14 mouse cellular contexts compared by ENCODE assay signal in the genomic region with DNA sequence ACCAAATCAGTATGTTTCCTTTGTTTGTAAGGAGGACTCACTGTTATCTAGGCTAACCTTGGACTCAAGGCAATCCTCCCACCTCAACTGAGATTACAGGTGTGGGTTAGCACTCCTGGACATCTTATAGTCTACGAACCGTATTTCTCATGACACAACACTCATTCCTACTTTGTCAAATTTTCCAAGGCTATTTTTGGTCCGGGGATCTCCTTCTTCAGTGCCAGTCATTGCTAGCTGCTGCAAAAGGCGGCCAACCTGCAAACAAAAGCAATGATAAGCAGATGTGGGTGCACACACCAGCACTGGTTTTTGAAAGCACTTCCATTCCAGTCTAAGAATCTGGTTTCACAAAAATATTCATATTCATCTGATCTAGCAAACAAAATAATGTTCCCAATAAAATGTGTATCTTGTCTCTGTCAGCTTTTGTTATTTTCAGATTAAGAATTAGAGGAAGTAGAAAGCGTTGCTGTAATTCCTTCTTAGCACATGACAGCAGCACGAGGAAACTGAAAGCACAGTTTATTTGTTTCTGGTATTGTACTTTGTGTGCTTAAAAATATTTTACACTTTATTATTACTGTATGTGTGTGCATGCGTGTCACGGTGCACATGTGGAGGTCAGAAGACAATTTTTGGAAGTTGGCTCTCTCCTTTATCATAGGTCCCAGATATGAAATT.
"Had no signal": no experiment of that assay in that cellular context is flagged by ENCODE, and none has a peak within 500 bp of the region (broad histone marks: within the 10 kb centered on the region; RNA-seq: fewer than 3 reads in every experiment).

No protein-coding gene starts in this region.

- H3K4me2 ChIP-seq: kidney, embryonic 15.5 days; limb, embryonic 13.5 days; lung, embryonic 14.5 days; midbrain, embryonic 11.5 days; midbrain, embryonic 15.5 days; neural tube, embryonic 12.5 days had no signal

- H3K27ac ChIP-seq: kidney, embryonic 15.5 days; limb, embryonic 13.5 days; liver, embryonic 14.5 days; midbrain, embryonic 15.5 days; neural tube, embryonic 12.5 days; stomach, postnatal 0 days had no signal

- DNase-seq: kidney, postnatal 14 days; left cerebral cortex, postnatal 4 days; lung, embryonic 14.5 days; lung, postnatal 10 days; lung, postnatal 4 days; thymus, postnatal 4 days had no signal

- H3K4me1 ChIP-seq: kidney, embryonic 15.5 days; limb, embryonic 13.5 days; megakaryocyte, embryonic 14.5 days; midbrain, embryonic 15.5 days; neural tube, embryonic 12.5 days had no signal

- ATAC-seq: midbrain, embryonic 15.5 days had no signal

- H3K27me3 ChIP-seq: kidney, embryonic 15.5 days; limb, embryonic 13.5 days; megakaryocyte, embryonic 14.5 days; midbrain, embryonic 15.5 days; neural tube, embryonic 12.5 days had no signal

- H3K4me3 ChIP-seq: kidney, embryonic 15.5 days; limb, embryonic 13.5 days; megakaryocyte, embryonic 14.5 days; midbrain, embryonic 15.5 days; neural tube, embryonic 12.5 days had no signal

- H3K9ac ChIP-seq: kidney, embryonic 15.5 days; limb, embryonic 13.5 days; liver, embryonic 14.5 days; lung, embryonic 14.5 days; midbrain, embryonic 15.5 days; neural tube, embryonic 12.5 days had no signal

- H3K9me3 ChIP-seq: kidney, embryonic 15.5 days; limb, embryonic 13.5 days; megakaryocyte, embryonic 14.5 days; midbrain, embryonic 15.5 days; neural tube, embryonic 12.5 days had no signal
